Mouse (Mus musculus): ENCODE data around the gene D17H6S53E.

DNA sequence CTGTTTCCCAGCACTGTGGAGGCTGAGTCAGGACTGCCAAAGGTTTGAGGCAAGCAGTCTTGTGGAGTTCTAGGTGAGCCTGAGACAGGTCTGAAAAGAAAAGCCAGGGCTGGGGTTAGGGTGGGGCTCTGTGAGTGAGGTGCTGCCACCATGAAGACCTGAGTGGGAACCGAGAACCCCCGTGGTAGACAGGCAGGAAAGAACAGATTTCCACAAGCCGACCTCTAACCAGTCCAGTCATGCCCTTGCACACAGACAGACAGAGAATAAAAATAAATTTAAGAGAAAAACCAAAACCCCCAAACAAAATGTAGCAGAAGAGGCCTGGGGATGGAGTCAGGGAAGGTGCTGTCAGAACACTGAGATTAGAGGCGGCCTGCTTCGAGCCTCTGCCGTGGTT is 49.2 kb downstream of the D17H6S53E start:
- TF ChIP-seq CTCF (IDR thresholded peaks at IDR 0.05; ENCODE audit: control insufficient read depth, insufficient read depth, insufficient replicate concordance, low read depth, low read length) (no peak), POLR2A (IDR thresholded peaks at IDR 0.05; ENCODE audit: control insufficient read depth, low read depth, low read length) (no peak)

All from testis, adult 2 months (tissue).